Mouse (Mus musculus): ENCODE measurements around the gene Chil1. TPM values are rescaled to one million over a fixed set of nuclear protein-coding genes. Genes with fewer than 3 reads are reported as not detected.
A peak's percentile ranks its signal among the peaks of the same experiment; 100 is the strongest.

Gene Chil1
- polyA plus RNA-seq, 1 experiment = 32.9 TPM

DNA sequence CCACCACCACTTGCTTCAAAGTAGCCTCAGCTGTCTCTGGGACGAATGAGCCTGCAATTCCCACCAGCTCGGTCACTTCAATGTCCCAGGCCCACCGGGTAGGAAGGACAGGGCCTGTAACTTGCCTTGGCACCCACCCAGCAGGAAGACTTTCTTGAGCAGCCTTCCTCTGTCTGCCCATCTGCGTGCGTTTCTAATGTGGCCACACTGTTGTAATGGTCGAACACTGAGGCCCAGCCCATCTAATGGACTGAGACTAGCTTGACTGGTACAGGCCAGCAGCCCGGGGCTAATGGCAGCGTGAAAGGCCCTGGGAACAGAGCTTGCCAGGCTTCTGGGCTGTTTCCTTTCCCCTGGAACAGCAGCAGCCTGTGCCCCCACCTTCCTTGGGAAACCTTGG, 50.4 kb downstream of the Chil1 start:
- Histone ChIP-seq H3K79me2 (ENCODE audit: control insufficient read depth, insufficient read depth) (no peaks in the 10 kb centered on the region), H3K27me3 (ENCODE audit: control insufficient read depth, insufficient read depth, insufficient read length) (peaks cover 51% of the 10 kb centered on the region), H3K36me3 (ENCODE audit: control insufficient read depth, insufficient read depth) (no peaks in the 10 kb centered on the region), H3K4me2 (ENCODE audit: low read depth) (no peak overlapping the region), H3ac (ENCODE audit: control insufficient read depth, insufficient read length) (no peak overlapping the region), H3K4me3 (no peak overlapping the region)
- TF ChIP-seq TCF3 (IDR thresholded peaks at IDR 0.05; ENCODE audit: insufficient read length, low read depth) (no peak), CEBPB (IDR thresholded peaks at IDR 0.05; ENCODE audit: insufficient read depth, poor library complexity, severe bottlenecking) (no peak), MAX (IDR thresholded peaks at IDR 0.05; ENCODE audit: low read depth) (no peak), USF1 (IDR thresholded peaks at IDR 0.05; ENCODE audit: low read depth) (no peak), SRF (IDR thresholded peaks at IDR 0.05; ENCODE audit: control insufficient read depth, insufficient read length, low read depth) (no peak), POLR2A (IDR thresholded peaks at IDR 0.05; ENCODE audit: insufficient read length, low read depth) (no peak), MYOG (IDR thresholded peaks at IDR 0.05; ENCODE audit: control insufficient read depth in 1 of 3, insufficient read depth in 1 of 3, insufficient read length in 2 of 3, low read depth in 2 of 3) (no peak), TCF12 (IDR thresholded peaks at IDR 0.05; ENCODE audit: insufficient read depth, poor library complexity, severe bottlenecking) (no peak), E2F4 (IDR thresholded peaks at IDR 0.05; ENCODE audit: insufficient read depth) (no peak), MYOD1 (IDR thresholded peaks at IDR 0.05; ENCODE audit: control insufficient read depth in 1 of 3, insufficient read length in 2 of 3, low read depth in 2 of 3) (no peak), REST (IDR thresholded peaks at IDR 0.05; ENCODE audit: insufficient read depth, insufficient read length) (no peak), POLR2AphosphoS2 (IDR thresholded peaks at IDR 0.05; ENCODE audit: insufficient read length, low read depth) (no peak)

DNA sequence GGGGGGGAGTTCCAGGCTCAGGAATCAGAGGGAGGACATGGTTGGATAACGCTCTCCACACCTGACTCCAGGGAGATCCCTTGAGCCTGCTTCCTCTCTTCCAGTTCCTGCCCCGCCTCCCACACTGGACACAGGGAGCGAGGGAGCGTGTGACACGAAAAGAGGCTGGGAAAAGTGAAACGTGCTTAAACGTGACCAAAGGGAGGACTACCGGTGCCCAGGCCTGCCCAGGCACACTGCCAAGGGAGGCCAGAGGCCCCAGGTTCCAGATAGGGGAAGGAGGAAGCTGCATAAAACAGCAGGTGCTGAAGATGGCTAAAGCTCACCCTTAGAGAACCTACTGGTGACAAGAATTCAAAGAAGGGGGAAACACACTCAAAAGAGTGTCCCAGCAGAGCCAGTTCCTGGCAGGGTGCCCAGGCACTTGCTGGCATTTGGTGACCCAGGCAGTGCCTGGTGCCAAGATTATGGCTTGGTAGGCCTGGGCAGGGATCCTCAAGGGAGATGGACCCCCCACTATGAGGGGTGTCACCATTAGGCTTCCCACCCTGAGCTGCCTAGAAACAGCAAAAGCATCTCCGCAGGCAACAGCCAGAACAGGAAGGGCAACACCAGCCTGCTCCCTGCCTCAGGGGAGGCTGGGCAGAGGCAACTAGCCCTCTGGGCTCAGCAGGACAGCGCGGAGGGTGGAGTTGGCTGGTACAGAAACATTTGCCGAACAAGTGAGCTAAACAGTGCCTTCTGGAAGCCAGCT, 51.0 kb downstream of the Chil1 start:
- H3ac ChIP-seq (ENCODE audit: control insufficient read depth, insufficient read length) = no peak overlapping the region
- H3K27me3 ChIP-seq (ENCODE audit: control insufficient read depth, insufficient read depth, insufficient read length) = peaks cover 51% of the 10 kb centered on the region
- no peak overlapping the region for H3K4me2 ChIP-seq (ENCODE audit: low read depth)
- no peaks in the 10 kb centered on the region for H3K36me3 ChIP-seq (ENCODE audit: control insufficient read depth, insufficient read depth)
- no peak overlapping the region for H3K4me3 ChIP-seq
- no peaks in the 10 kb centered on the region for H3K79me2 ChIP-seq (ENCODE audit: control insufficient read depth, insufficient read depth)
- TF ChIP-seq CEBPB (IDR thresholded peaks at IDR 0.05; ENCODE audit: insufficient read depth, poor library complexity, severe bottlenecking) (no peak), TCF12 (IDR thresholded peaks at IDR 0.05; ENCODE audit: insufficient read depth, poor library complexity, severe bottlenecking) (no peak)

DNA sequence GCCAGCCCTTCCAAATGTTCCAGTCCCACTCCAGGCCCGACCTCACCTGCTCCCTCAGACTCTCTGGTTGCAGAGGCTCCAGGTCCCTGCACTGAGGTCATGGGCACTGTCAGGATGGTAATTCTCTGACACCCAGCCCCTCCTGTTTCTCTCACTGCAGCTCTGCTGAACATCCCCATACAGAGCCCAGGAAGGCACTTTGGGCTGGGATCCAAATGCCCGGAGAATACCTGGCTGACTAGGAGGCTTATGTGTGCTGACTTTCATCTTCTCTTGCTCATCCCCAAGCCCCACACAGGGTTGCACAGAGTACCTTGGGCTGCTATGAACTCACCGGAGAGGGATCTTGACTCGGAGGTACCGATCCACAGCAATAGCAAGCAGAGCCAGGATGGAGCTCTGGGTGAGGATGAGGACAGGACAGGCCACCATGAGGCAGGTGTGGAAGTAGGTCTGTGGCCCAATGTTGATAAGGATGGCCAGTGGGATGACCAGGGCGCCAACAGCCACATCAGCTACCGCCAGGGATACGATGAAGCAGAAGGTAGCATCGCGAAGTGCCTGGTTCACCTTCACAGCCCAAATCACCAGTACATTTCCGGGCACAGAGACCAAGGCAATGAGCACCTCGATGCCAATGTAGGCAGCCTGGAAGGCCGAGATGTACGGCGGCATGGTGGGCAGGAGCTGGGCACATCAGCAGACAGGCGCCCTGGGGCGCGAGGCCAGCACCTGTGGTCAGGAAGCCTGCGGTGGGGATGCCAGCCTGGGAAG, 51.9 kb downstream of the Chil1 start:
- Histone ChIP-seq H3K4me2 (ENCODE audit: low read depth) (no peak overlapping the region), H3K27me3 (ENCODE audit: control insufficient read depth, insufficient read depth, insufficient read length) (peaks cover 51% of the 10 kb centered on the region), H3ac (ENCODE audit: control insufficient read depth, insufficient read length) (no peak overlapping the region), H3K4me3 (no peak overlapping the region), H3K79me2 (ENCODE audit: control insufficient read depth, insufficient read depth) (no peaks in the 10 kb centered on the region), H3K36me3 (ENCODE audit: control insufficient read depth, insufficient read depth) (no peaks in the 10 kb centered on the region)
- TF ChIP-seq CEBPB (IDR thresholded peaks at IDR 0.05; ENCODE audit: insufficient read depth, poor library complexity, severe bottlenecking) = no peak
- no peak for TF ChIP-seq MAX (IDR thresholded peaks at IDR 0.05; ENCODE audit: low read depth)
- TF ChIP-seq SRF (IDR thresholded peaks at IDR 0.05; ENCODE audit: control insufficient read depth, insufficient read length, low read depth) = no peak

DNA sequence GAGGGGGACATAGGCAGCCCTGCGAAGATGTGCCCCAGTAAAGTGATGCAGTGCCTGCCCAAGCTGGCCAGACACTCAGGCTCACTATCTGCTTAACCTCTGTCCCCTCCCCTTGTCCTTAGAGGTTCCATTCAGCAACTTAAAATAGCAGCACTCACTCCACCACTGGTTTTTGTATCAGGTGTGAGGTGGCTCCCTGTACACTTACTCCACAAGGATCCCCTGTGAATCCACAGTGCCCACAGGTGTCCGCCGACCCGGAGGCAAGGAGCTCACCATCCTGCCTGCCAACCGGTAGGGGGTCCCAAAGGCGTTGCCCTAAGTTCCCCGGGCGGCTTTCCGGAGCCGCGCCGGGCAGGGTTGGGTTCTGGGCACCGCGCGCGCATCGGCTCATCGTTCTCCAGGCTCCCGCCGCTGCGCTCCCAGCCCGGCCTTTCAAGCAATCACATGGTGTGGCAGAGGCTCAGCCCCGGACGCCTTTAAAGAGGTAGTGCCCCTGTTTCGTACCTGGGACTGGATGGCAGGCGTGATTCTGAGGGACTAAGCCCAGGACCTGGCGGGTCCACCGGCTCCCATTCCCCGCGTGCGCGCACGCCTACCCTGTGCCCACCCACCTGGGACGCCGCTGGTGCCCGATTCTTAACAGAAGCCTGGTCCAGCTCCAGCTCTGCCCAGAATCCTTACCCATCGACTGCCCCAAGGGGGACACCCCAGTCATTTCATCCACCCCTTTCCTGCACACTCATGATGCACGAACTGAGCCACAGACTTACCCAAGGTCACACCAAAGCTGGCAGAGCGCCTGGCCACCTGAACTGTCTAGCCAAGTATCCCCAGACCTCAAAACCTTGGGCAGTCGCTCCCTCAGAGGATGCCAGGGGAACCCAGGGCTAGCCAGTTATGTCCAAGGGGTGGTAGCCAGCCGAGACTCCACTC, 52.7 kb downstream of the Chil1 start:
- TF ChIP-seq SRF (IDR thresholded peaks at IDR 0.05; ENCODE audit: control insufficient read depth, insufficient read length, low read depth) = no peak
- TF ChIP-seq POLR2A (IDR thresholded peaks at IDR 0.05; ENCODE audit: insufficient read length, low read depth) = no peak
- TF ChIP-seq POLR2AphosphoS2 (IDR thresholded peaks at IDR 0.05; ENCODE audit: insufficient read length, low read depth) = no peak
- no peak for TF ChIP-seq MYOG (IDR thresholded peaks at IDR 0.05; ENCODE audit: control insufficient read depth in 1 of 3, insufficient read depth in 1 of 3, insufficient read length in 2 of 3, low read depth in 2 of 3)
- no peak for TF ChIP-seq REST (IDR thresholded peaks at IDR 0.05; ENCODE audit: insufficient read depth, insufficient read length)
- no peak for TF ChIP-seq CEBPB (IDR thresholded peaks at IDR 0.05; ENCODE audit: insufficient read depth, poor library complexity, severe bottlenecking)
- no peak for TF ChIP-seq MAX (IDR thresholded peaks at IDR 0.05; ENCODE audit: low read depth)
- TF ChIP-seq MYOD1 (IDR thresholded peaks at IDR 0.05; ENCODE audit: control insufficient read depth in 1 of 3, insufficient read length in 2 of 3, low read depth in 2 of 3) = no peak
- TF ChIP-seq USF1 (IDR thresholded peaks at IDR 0.05; ENCODE audit: low read depth) = no peak
- no peak for TF ChIP-seq E2F4 (IDR thresholded peaks at IDR 0.05; ENCODE audit: insufficient read depth)
- no peak for TF ChIP-seq TCF3 (IDR thresholded peaks at IDR 0.05; ENCODE audit: insufficient read length, low read depth)
- no peak for TF ChIP-seq TCF12 (IDR thresholded peaks at IDR 0.05; ENCODE audit: insufficient read depth, poor library complexity, severe bottlenecking)
- H3K36me3 ChIP-seq (ENCODE audit: control insufficient read depth, insufficient read depth) = no peaks in the 10 kb centered on the region

More for the DNA sequence above, 52.7 kb downstream of the Chil1 start:
- Histone ChIP-seq H3K4me2 (ENCODE audit: low read depth) (peak overlapping the region; percentile 24), H3ac (ENCODE audit: control insufficient read depth, insufficient read length) (no peak overlapping the region), H3K27me3 (ENCODE audit: control insufficient read depth, insufficient read depth, insufficient read length) (peaks cover 55% of the 10 kb centered on the region), H3K79me2 (ENCODE audit: control insufficient read depth, insufficient read depth) (no peaks in the 10 kb centered on the region), H3K4me3 (no peak overlapping the region)

All from myocyte (in vitro differentiated cells).